Mouse (Mus musculus) stomach, embryonic 15.5 days (tissue): Measurements from ENCODE around the gene Cwc15. TPM values are rescaled to one million over a fixed set of nuclear protein-coding genes. Genes with fewer than 3 reads are reported as not detected.

ENCODE experiments used
- ATAC-seq: fragments of 200-750 bp; cut with Nextera tagmentation; 2 replicates; pipeline ENCODE4 v1.8.0; 2017; ENCODE audit warnings: low read depth, moderate number of reproducible peaks, moderate TSS enrichment; ENCODE audit not compliant: insufficient read depth, low FRiP score
- H3K27ac ChIP-seq: fragments of 300-500 bp; sonication (generic); 2 replicates; pipeline ENCODE4 v1.5.1; 2015; ENCODE audit warnings: mild to moderate bottlenecking, inconsistent platforms
- H3K27me3 ChIP-seq: fragments of 300-500 bp; sonication (generic); replicated peaks from 2 replicates; pipeline ENCODE4 v1.6.1; 2015; ENCODE audit warnings: inconsistent platforms
- H3K36me3 ChIP-seq: fragments of 300-500 bp; sonication (generic); 2 replicates; pipeline ENCODE4 v1.6.1; 2015; ENCODE audit warnings: inconsistent platforms
- H3K4me1 ChIP-seq: fragments of 300-500 bp; sonication (generic); 2 replicates; pipeline ENCODE4 v1.6.1; 2015; ENCODE audit warnings: inconsistent platforms
- H3K4me2 ChIP-seq: fragments of 300-500 bp; sonication (generic); 2 replicates; pipeline ENCODE4 v1.6.1; 2015; ENCODE audit warnings: mild to moderate bottlenecking, inconsistent platforms
- H3K4me3 ChIP-seq: fragments of 300-500 bp; sonication (generic); replicated peaks from 2 replicates; pipeline ENCODE4 v1.5.1; 2015; ENCODE audit warnings: inconsistent platforms
- H3K9ac ChIP-seq: fragments of 300-500 bp; sonication (generic); 2 replicates; pipeline ENCODE4 v1.6.1; 2015; ENCODE audit warnings: inconsistent platforms
- H3K9me3 ChIP-seq: fragments of 300-500 bp; sonication (generic); 2 replicates; pipeline ENCODE4 v1.6.1; 2016; ENCODE audit warnings: inconsistent platforms
- WGBS: fragments of 180-500 bp; shearing (Covaris S2); methylation state at CpG from one replicate; pipeline ENCODE4 v1.1.7; 2015; 5-methylcytosine and 5-hydroxymethylcytosine counted together
- polyA plus RNA-seq: library from polyadenylated mRNA; unstranded; fragments of >200 nt; fragmentation: Nextera tagmentation; extraction: Ambion mirVana; gene quantifications from 2 replicates; pipeline ENCODE4 v1.2.1, GENCODE M21; 2015

The Cwc15 gene
- polyA plus RNA-seq, 1 experiment from 2014 or later = 135 TPM

- H3K27me3 ChIP-seq = no peaks in the 10 kb centered on the region
- H3K36me3 ChIP-seq = peaks cover 36% of the 10 kb centered on the region
- H3K4me3 ChIP-seq = no peak overlapping the region
- H3K27ac ChIP-seq = no peak overlapping the region
- H3K9me3 ChIP-seq = no peaks in the 10 kb centered on the region
- WGBS = 53% methylated on average over 10 of the region's 10 CpGs
- H3K4me2 ChIP-seq = no peak overlapping the region
- ATAC-seq = peak; percentile 79
- no peaks in the 10 kb centered on the region for H3K4me1 ChIP-seq
- no peak overlapping the region for H3K9ac ChIP-seq
These were observed 59.0 kb downstream of the Cwc15 start for GRCm38 (mm10) chr9:14559430-14559829.

- Histone ChIP-seq H3K9ac (no peak overlapping the region), H3K4me2 (no peak overlapping the region), H3K4me3 (no peak overlapping the region), H3K27ac (no peak overlapping the region), H3K36me3 (peaks cover 31% of the 10 kb centered on the region), H3K4me1 (no peaks in the 10 kb centered on the region), H3K27me3 (no peaks in the 10 kb centered on the region), H3K9me3 (no peaks in the 10 kb centered on the region)
- no peak for ATAC-seq
- 71% methylated on average over 9 of the region's 9 CpGs for WGBS
These were observed 59.6 kb downstream of the Cwc15 start for GRCm38 (mm10) chr9:14559996-14560395.

Other genes starting within 250 kb of the Cwc15 start
- gene Sesn3, start 225.6 kb upstream of the Cwc15 start, polyA plus RNA-seq = 13.2 and 14.7 TPM in 2 replicates
- 21.3 and 26.3 TPM in 2 replicates for gene Endod1, start 119.1 kb upstream of the Cwc15 start, polyA plus RNA-seq
- 0.40 and 0.43 TPM in 2 replicates for gene Kdm4d, start 135 bp upstream of the Cwc15 start, polyA plus RNA-seq
- 16.8 and 17.2 TPM in 2 replicates for gene Amotl1, start 144.4 kb downstream of the Cwc15 start, polyA plus RNA-seq
- 0.10 and 0.14 TPM in 2 replicates for gene Piwil4, start 240.1 kb downstream of the Cwc15 start, polyA plus RNA-seq